Mouse (Mus musculus): ENCODE measurements around the gene Nexn.

Nexn gene

DNA sequence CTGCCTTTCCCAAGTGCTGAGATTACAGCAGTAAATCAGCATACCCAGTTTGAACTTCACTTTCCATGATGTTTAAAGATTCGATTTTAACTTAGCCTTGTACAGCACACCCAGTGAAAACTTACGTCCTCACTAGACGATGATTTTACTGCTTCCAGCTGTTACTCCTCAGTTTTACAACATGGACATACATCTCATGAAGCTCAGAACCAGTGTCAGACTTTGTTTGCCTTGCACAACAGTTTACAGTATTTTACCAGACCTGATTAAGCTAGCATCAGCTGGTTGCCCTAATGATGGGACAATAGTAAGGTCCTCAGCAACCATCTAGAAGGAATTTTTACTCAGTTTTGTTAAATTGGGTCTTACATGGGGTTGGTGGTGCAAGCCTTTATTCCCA, 25.1 kb downstream of the Nexn start:
- in situ Hi-C loops (cut with MboI; ENCODE audit: low sequenced_read_pairs), result no loop called here

GRCm38 (mm10) chr3:152239592-152239991, 26.6 kb downstream of the Nexn start:
- in situ Hi-C loops (cut with MboI; ENCODE audit: low sequenced_read_pairs), result no loop called here

DNA sequence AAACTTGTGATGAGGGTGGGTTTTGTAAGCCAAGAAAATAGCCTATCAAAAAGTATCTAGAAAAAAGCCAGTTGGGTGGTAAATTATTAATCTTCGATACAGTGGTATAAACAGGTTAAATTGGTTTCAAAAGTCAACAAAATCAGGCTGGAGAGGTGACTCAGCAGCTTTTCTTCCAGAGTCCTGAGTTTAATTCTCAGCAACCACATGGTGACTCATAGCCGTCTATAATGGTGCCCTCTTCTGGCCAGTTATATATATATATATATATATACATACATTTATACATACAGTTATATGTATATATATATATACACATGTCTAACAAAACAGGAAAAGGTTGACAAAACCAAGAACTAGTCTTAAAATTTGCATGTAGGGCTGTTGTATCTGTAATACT, 27.3 kb downstream of the Nexn start:
- in situ Hi-C loops (cut with MboI; ENCODE audit: low sequenced_read_pairs), result no loop called here

GRCm38 (mm10) chr3:152235805-152236204, 30.3 kb downstream of the Nexn start:
- in situ Hi-C loops (cut with MboI; ENCODE audit: low sequenced_read_pairs), result no loop called here

DNA sequence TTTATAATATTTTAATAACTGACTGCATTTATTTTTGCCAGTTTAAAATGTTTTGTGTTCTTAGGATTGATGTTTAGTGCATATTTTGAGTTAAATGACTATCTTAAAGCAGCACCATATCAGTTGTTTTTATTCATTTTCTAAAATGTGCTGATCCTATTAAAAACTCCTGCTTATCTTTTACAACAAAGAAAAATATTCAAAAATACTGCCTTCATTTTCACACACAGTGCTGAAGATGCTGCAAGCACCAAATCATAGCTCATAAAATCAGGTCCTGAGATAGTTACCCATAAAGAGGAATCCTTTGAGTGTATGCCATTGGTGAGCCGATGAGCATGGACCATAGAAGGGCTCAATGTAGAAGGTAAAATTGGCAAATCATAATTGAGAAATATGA, 30.9 kb downstream of the Nexn start:
- in situ Hi-C loops (cut with MboI; ENCODE audit: low sequenced_read_pairs), result no loop called here

GRCm38 (mm10) chr3:152231333-152232100, 34.6 kb downstream of the Nexn start:
- in situ Hi-C loops (cut with MboI; ENCODE audit: low sequenced_read_pairs), result no loop called here

GRCm38 (mm10) chr3:152229271-152229670, 36.9 kb downstream of the Nexn start:
- in situ Hi-C loops (cut with MboI; ENCODE audit: low sequenced_read_pairs), result no loop called here

GRCm38 (mm10) chr3:152228843-152229242, 37.3 kb downstream of the Nexn start:
- in situ Hi-C loops (cut with MboI; ENCODE audit: low sequenced_read_pairs), result no loop called here

DNA sequence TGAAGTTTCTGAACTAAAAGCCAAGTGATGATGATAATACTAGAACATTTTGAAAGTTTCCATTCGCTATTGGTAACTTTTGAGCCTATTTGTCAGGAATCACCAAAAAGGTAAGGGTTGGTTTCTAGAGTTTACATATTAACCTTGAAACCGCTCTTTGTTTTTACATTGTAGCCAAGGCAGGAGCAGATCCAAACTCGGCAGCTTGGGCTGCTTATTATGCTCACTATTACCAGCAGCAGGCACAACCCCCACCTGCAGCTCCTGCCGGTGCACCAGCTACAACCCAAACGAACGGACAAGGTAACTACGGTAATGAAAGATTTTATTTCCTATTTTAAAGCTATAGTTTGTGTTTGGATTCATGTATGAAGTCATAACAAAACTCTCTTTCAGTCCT, 40.2 kb downstream of the Nexn start:
- in situ Hi-C loops (cut with MboI; ENCODE audit: low sequenced_read_pairs), result no loop called here

DNA sequence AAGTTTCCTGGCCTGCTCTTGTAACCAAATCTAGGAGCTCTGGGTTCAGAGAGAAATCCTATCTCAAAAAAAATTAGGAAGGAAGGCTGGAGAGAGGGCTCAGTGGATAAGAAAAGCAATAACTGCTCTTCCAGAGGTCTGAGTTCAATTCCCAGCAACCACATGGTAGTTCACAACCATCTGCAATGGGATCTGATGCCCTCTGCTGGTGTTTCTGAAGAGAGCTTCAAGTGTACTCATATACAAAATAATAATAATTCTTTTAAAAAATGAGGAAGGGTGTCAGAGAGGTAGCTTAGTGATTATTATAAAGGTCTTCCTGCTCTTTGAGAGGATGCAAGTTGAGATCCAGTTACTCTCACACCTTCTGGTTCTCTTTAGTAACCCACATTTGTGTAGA, 41.2 kb downstream of the Nexn start:
- in situ Hi-C loops (cut with MboI; ENCODE audit: low sequenced_read_pairs), result no loop called here

- in situ Hi-C loops (cut with MboI; ENCODE audit: low sequenced_read_pairs), result no loop called here
Measured at GRCm38 (mm10) chr3:152213416-152213815, 52.7 kb downstream of the Nexn start.

GRCm38 (mm10) chr3:152211731-152212279, 54.3 kb downstream of the Nexn start:
- in situ Hi-C loops (cut with MboI; ENCODE audit: low sequenced_read_pairs), result no loop called here

GRCm38 (mm10) chr3:152210728-152211391, 55.3 kb downstream of the Nexn start:
- in situ Hi-C loops (cut with MboI; ENCODE audit: low sequenced_read_pairs), result no loop called here

GRCm38 (mm10) chr3:152209967-152210634, 56.0 kb downstream of the Nexn start, which contains the start of the genes Dnajb4 and Fubp1:
Dnajb4 (minus strand) TSS chr3:152210302.
Fubp1 (plus strand) TSS chr3:152210422.
- in situ Hi-C loops (cut with MboI; ENCODE audit: low sequenced_read_pairs), result no loop called here

- in situ Hi-C loops (cut with MboI; ENCODE audit: low sequenced_read_pairs), result no loop called here
Measured at GRCm38 (mm10) chr3:152209177-152209966, 56.8 kb downstream of the Nexn start.

DNA sequence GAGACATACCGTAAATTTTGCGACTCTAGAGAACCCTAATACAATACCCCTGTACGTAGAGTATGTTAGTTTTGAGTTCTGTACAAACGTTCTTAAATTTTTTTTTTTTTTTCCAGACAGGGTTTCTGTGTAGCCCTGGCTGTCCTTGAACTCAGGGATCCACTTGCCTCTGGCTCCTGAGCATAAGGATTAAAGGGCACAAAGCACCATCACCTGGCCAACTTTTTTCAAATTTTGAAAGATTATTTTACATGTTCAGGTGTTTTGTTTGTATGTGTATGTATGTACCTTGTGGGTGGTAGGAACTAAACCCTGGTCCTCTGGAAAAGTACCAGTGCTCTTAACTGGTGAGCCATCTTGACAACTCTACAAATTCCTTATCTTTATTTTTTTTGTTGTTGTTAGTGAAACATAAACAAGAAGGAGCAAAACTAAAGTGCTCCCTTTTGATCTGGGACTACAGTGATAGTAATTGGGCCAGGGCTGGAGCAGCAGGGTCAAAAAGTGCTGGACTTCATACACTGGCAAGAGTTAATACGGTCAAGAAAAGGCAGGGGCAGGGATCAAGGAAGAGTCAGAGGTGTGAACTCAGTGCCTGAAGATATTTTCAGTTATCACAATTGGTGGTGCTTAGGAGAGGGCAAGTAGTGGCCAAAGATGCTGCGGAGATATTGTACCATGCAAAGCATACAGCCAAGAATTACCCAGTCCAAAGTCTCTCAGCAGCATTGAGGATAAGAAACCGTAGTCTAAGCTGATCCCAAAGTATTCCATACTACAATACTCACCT, 57.9 kb downstream of the Nexn start:
- in situ Hi-C loops (cut with MboI; ENCODE audit: low sequenced_read_pairs), result no loop called here

- in situ Hi-C loops (cut with MboI; ENCODE audit: low sequenced_read_pairs), result no loop called here
Measured at GRCm38 (mm10) chr3:152207156-152207555, 59.0 kb downstream of the Nexn start.

DNA sequence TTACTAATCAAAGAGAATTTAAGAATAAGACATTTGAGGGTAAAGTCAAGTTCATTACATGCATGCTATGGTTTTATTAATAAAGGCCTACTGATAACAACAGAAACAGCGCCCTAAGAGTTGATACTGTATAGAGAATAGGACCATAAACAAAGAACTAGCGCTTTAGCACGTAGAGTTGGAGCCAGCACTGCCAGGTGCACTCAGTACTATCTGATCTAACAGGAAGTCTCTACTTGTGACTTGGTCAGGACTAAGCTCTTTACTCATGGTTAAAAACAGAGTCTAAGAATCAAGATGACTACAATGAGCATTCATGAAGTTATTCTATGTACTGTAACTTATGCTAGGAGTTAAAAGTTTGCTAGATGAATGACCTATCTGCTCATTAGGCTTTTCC, 61.6 kb downstream of the Nexn start:
- in situ Hi-C loops (cut with MboI; ENCODE audit: low sequenced_read_pairs), result no loop called here

GRCm38 (mm10) chr3:152203996-152204395, 62.2 kb downstream of the Nexn start:
- in situ Hi-C loops (cut with MboI; ENCODE audit: low sequenced_read_pairs), result no loop called here

DNA sequence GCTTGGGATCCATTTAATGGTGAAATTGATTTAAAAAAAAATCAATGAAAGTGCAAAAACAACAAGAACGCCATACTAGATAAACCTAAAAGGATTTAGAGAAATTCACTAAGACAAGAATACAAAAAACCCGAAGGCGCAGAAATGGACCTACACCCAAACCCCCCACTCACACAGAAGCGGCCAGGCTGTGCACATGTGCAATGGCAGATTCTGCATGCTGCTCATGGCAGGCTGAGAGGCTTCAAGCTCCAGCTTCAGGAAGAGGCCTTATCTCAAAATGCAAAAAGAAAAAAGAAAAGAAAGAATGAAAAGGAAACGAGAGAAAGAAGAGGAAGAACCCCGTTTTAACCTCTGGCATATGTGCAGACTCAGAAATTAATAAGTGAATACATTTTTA, 62.7 kb downstream of the Nexn start:
- in situ Hi-C loops (cut with MboI; ENCODE audit: low sequenced_read_pairs), result no loop called here

All from CH12F3 (cell line).